Mouse (Mus musculus) liver, adult 2 months (tissue): ENCODE measurements around the gene Acap3.

Experiments
- CTCF ChIP-seq: fragments of 200-500 bp; IDR thresholded peaks from 2 replicates; pipeline ENCODE4 v1.5.1; 2011; ENCODE audit warnings: low read depth, low read length, control low read depth
- POLR2A ChIP-seq: fragments of 200-500 bp; IDR thresholded peaks from 2 replicates; pipeline ENCODE4 v1.6.1; 2011; ENCODE audit warnings: low read length, control low read depth; ENCODE audit not compliant: insufficient read depth; ENCODE audit errors: extremely low read depth

GRCm38 (mm10) chr4:155891551-155892001 lies at the start of gene Acap3, which contains the start of gene Pusl1:
- no peak for TF ChIP-seq POLR2A
- TF ChIP-seq CTCF, result no peak
